Mouse (Mus musculus): ENCODE data around the gene Maz.

GRCm38 (mm10) chr7:127076188-127076587 lies 49.4 kb upstream of the Maz start:
- TF ChIP-seq CTCF (IDR thresholded peaks at IDR 0.05; ENCODE audit: low read depth), result no peak
- no peak for TF ChIP-seq EP300 (IDR thresholded peaks at IDR 0.05; ENCODE audit: low read depth)
